Mouse (Mus musculus): ENCODE measurements at regions not wholly inside any gene's neighbourhood (a gene's known extent, or its start where the extent isn't known, plus 50 kb on each side); places are given as distances from the start of the nearest gene placed in this dataset.
"Not testable (repeated sequence)": the region's sequence is repeated elsewhere in the genome, so short reads cannot be mapped to it uniquely, and the experiment has no call there.

- not testable (repeated sequence) for DNase-seq
These were observed 441.4 kb downstream of the Arl6ip6 start for GRCm38 (mm10) chr2:53632816-53633474.

- DNase-seq, result no peak
These were observed 416.6 kb downstream of the Rprm start for GRCm38 (mm10) chr2:53668599-53669372.

- no peak for DNase-seq
These were observed 404.9 kb downstream of the Rprm start for GRCm38 (mm10) chr2:53680350-53681011.

- DNase-seq, result no peak
These were observed 402.8 kb downstream of the Rprm start for GRCm38 (mm10) chr2:53682599-53682998.

DNA sequence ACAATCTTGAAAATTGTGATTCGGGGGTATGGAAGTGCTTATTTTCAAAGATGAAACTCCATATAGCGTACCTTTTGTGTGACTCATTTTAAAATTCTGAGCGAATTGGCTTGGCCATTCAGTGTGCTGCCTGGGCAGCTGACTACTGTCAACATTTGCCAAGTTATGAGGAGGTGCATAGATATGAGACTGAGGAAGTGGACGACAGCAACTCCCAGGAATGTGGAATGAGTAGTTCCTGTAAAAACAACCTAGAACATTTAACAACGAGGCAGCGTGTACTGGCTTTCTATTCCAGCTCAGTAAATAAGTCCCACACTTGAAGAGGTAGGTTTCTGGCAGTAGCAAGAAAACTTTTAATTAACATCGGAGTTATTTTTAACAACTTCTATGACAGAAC is 398.1 kb downstream of the Rprm start:
- no peak for DNase-seq

GRCm38 (mm10) chr2:53689223-53689880 is 396.0 kb downstream of the Rprm start:
- DNase-seq, result no peak

GRCm38 (mm10) chr2:53691580-53692118 is 393.7 kb downstream of the Rprm start:
- peak; percentile 24 to 37 for DNase-seq

- DNase-seq, result peak in 1 of 2 experiments; percentile 1
These were observed 374.1 kb downstream of the Rprm start for GRCm38 (mm10) chr2:53711213-53711612.

- no peak for DNase-seq
These were observed 372.2 kb downstream of the Rprm start for GRCm38 (mm10) chr2:53713106-53713640.

DNA sequence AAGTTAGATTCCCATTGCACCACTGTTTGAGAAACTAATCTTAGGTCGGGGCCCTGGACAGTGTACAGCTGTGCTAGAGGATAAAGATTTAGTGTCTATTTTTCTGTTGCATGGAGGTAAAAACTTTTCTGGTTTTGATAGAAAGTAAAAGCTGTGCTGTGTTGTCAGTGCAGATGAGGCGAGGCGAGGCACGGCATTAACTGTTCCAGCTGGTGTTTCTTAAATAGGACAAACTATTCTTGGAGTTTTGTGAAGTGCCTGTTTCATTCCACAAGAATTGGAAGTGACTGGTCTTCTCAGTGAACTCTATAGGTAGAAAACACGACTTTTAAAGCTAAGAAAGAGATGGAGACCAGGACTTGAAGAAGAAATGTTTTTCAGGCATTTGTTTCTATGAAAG is 370.3 kb downstream of the Rprm start:
- DNase-seq, result peak in 1 of 2 experiments; percentile 1

GRCm38 (mm10) chr2:53723231-53723630 is 362.1 kb downstream of the Rprm start:
- DNase-seq, result no peak

- DNase-seq, result no peak
These were observed 356.7 kb downstream of the Rprm start for GRCm38 (mm10) chr2:53728693-53729092.

DNA sequence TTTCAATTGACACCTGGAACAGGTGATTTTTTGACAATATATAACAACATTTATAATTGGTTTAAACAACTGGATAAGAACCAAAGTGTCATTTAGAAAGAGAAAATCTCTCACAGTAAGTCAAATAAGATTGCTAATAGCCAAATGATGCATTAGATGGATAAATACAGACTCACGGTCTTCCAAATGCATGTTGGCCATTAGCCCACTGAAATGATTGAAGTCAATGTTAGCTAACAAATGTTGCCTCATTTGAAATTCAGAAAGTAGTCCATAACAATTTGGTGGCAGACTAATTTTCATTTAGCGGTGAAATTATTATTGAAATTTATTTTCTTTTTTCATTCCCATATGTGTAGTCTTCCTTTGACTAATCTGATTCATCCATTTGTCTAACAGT is 354.9 kb downstream of the Rprm start:
- DNase-seq, result no peak

DNA sequence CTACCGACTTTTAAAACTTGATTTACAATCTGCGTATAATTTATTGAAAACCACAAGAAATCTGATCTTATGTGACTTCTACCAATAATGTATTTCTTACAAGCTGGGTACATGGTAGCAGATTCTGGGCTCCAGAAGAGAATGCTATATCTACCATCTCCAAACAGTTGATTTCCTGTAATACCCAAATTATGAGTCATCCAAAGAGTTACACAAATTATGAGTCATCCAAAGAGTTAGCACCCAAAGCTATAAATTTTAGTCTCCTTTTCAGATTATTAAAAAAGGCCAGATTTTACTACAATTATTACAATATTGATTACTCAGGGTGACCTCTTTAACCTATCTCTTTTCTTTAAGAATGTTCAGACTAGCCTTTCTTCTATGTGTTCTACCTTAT is 321.9 kb downstream of the Rprm start:
- no peak for DNase-seq

GRCm38 (mm10) chr2:53782035-53782434 is 303.3 kb downstream of the Rprm start:
- not testable (repeated sequence) for DNase-seq

GRCm38 (mm10) chr2:53788599-53788998 is 296.8 kb downstream of the Rprm start:
- not testable (repeated sequence) for DNase-seq

- DNase-seq, result no peak
These were observed 288.7 kb downstream of the Rprm start for GRCm38 (mm10) chr2:53796605-53797004.

- DNase-seq, result no peak
These were observed 281.7 kb downstream of the Rprm start for GRCm38 (mm10) chr2:53803666-53804065.

- DNase-seq, result peak in 1 of 2 experiments; percentile 1
These were observed 234.4 kb downstream of the Rprm start for GRCm38 (mm10) chr2:53850815-53851528.
